Mouse (Mus musculus) hindbrain, embryonic 15.5 days (tissue): Measurements from ENCODE around the gene Emc8. TPM values are rescaled to one million over a fixed set of nuclear protein-coding genes. Genes with fewer than 3 reads are reported as not detected.

Experiments used
- ATAC-seq: fragments of 200-750 bp; cut with Nextera tagmentation; 2 replicates; pipeline ENCODE4 v1.8.0; 2017; ENCODE audit warnings: low read depth, moderate number of reproducible peaks, moderate TSS enrichment; ENCODE audit not compliant: low FRiP score
- H3K27ac ChIP-seq: fragments of 300-500 bp; sonication (generic); replicated peaks from 2 replicates; pipeline ENCODE4 v1.5.1; 2015; ENCODE audit warnings: mild to moderate bottlenecking, inconsistent platforms
- H3K27me3 ChIP-seq: fragments of 300-500 bp; sonication (generic); 2 replicates; pipeline ENCODE4 v1.6.1; 2015; ENCODE audit warnings: control low read depth, inconsistent platforms
- H3K36me3 ChIP-seq: fragments of 300-500 bp; sonication (generic); 2 replicates; pipeline ENCODE4 v1.6.1; 2015; ENCODE audit warnings: control low read depth, inconsistent platforms
- H3K4me1 ChIP-seq: fragments of 300-500 bp; sonication (generic); replicated peaks from 2 replicates; pipeline ENCODE4 v1.6.1; 2015; ENCODE audit warnings: control low read depth, inconsistent platforms
- H3K4me2 ChIP-seq: fragments of 300-500 bp; sonication (generic); 2 replicates; pipeline ENCODE4 v1.6.1; 2015; ENCODE audit warnings: moderate library complexity, mild to moderate bottlenecking, inconsistent platforms
- H3K4me3 ChIP-seq: fragments of 300-500 bp; sonication (generic); 2 replicates; pipeline ENCODE4 v1.5.1; 2015; ENCODE audit warnings: mild to moderate bottlenecking, inconsistent platforms
- H3K9ac ChIP-seq: fragments of 300-500 bp; sonication (generic); 2 replicates; pipeline ENCODE4 v1.6.1; 2015; ENCODE audit warnings: inconsistent platforms
- H3K9me3 ChIP-seq: fragments of 300-500 bp; sonication (generic); 2 replicates; pipeline ENCODE4 v1.6.1; 2016; ENCODE audit warnings: control low read depth, inconsistent platforms
- WGBS: fragments of 180-500 bp; shearing (Covaris S2); methylation state at CpG from one replicate; pipeline ENCODE4 v1.1.7; 2015; 5-methylcytosine and 5-hydroxymethylcytosine counted together
- polyA plus RNA-seq: library from polyadenylated mRNA; unstranded; fragments of >200 nt; fragmentation: Nextera tagmentation; extraction: Ambion mirVana; gene quantifications from 2 replicates; pipeline ENCODE4 v1.2.1, GENCODE M21; 2015

Gene Emc8
- polyA plus RNA-seq, 1 experiment from 2014 or later, result 114 TPM

- peaks cover 49% of the 10 kb centered on the region for H3K4me1 ChIP-seq
- peak overlapping the region; percentile 81 for H3K4me2 ChIP-seq
- WGBS, result 69% methylated on average over 3 of the region's 3 CpGs
- peak overlapping the region; percentile 0; the same call in 1 of the 2 replicates for H3K9ac ChIP-seq
- no peak overlapping the region for H3K4me3 ChIP-seq
- H3K36me3 ChIP-seq, result peaks cover 8% of the 10 kb centered on the region
- no peaks in the 10 kb centered on the region for H3K27me3 ChIP-seq
- no peak for ATAC-seq
- no peaks in the 10 kb centered on the region for H3K9me3 ChIP-seq
- H3K27ac ChIP-seq, result no peak overlapping the region
These were observed 2.5 kb downstream of the Emc8 start for GRCm38 (mm10) chr8:120665726-120666455.

- Histone ChIP-seq H3K4me1 (peaks cover 46% of the 10 kb centered on the region), H3K9ac (no peak overlapping the region), H3K4me2 (no peak overlapping the region), H3K36me3 (no peaks in the 10 kb centered on the region), H3K27me3 (no peaks in the 10 kb centered on the region), H3K4me3 (no peak overlapping the region), H3K27ac (0 out of 2 replicates have a peak overlapping the region, but pooled peaks have one; percentile 9), H3K9me3 (no peaks in the 10 kb centered on the region)
- no peak for ATAC-seq
- 80% methylated on average over 6 of the region's 6 CpGs for WGBS
These were observed 3.8 kb downstream of the Emc8 start for GRCm38 (mm10) chr8:120664566-120664965.

- H3K27ac ChIP-seq, result no peak overlapping the region
- WGBS, result 84% methylated on average over 8 of the region's 8 CpGs
- H3K27me3 ChIP-seq, result no peaks in the 10 kb centered on the region
- no peaks in the 10 kb centered on the region; the same call in 1 of the 2 replicates for H3K4me1 ChIP-seq
- H3K9me3 ChIP-seq, result no peaks in the 10 kb centered on the region
- no peak overlapping the region for H3K9ac ChIP-seq
- H3K4me2 ChIP-seq, result no peak overlapping the region
- no peak for ATAC-seq
- peaks cover 24% of the 10 kb centered on the region for H3K36me3 ChIP-seq
- H3K4me3 ChIP-seq, result no peak overlapping the region
These were observed 11.0 kb downstream of the Emc8 start for GRCm38 (mm10) chr8:120657415-120657814.

- no peaks in the 10 kb centered on the region; the same call in 1 of the 2 replicates for H3K4me1 ChIP-seq
- H3K9ac ChIP-seq, result no peak overlapping the region
- H3K27me3 ChIP-seq, result no peaks in the 10 kb centered on the region
- H3K9me3 ChIP-seq, result no peaks in the 10 kb centered on the region
- ATAC-seq, result no peak
- no peak overlapping the region for H3K4me3 ChIP-seq
- H3K27ac ChIP-seq, result no peak overlapping the region
- H3K4me2 ChIP-seq, result no peak overlapping the region
- H3K36me3 ChIP-seq, result peaks cover 24% of the 10 kb centered on the region
- WGBS, result 82% methylated on average over 7 of the region's 7 CpGs
These were observed 11.9 kb downstream of the Emc8 start for GRCm38 (mm10) chr8:120656322-120657052.

- Histone ChIP-seq H3K9me3 (no peaks in the 10 kb centered on the region), H3K27me3 (no peaks in the 10 kb centered on the region), H3K9ac (no peak within 1 kb of the TSS), H3K4me1 (peaks cover 8% of the 10 kb centered on the region; the same call in 1 of the 2 replicates), H3K4me3 (no peak within 1 kb of the TSS), H3K27ac (no peak within 1 kb of the TSS), H3K4me2 (no peak within 1 kb of the TSS), H3K36me3 (no peaks in the 10 kb centered on the region)
- WGBS, result 58% methylated on average over 7 of the region's 7 CpGs
- ATAC-seq, result no peak
These were observed 20.8 kb downstream of the Emc8 start, which contains the start of gene 1190005I06Rik for GRCm38 (mm10) chr8:120647532-120647931. Gene 1190005I06Rik, minus strand, starts transcription at chr8:120647632.

GRCm38 (mm10) chr8:120644663-120645062, 23.7 kb downstream of the Emc8 start:
- H3K4me1 ChIP-seq, result peaks cover 8% of the 10 kb centered on the region; the same call in 1 of the 2 replicates
- H3K9ac ChIP-seq, result no peak overlapping the region
- no peak overlapping the region for H3K4me2 ChIP-seq
- no peak overlapping the region for H3K4me3 ChIP-seq
- H3K9me3 ChIP-seq, result no peaks in the 10 kb centered on the region
- H3K27me3 ChIP-seq, result no peaks in the 10 kb centered on the region
- no peaks in the 10 kb centered on the region for H3K36me3 ChIP-seq
- ATAC-seq, result peak; percentile 88
- peak overlapping the region; percentile 57 for H3K27ac ChIP-seq
- WGBS, result 53% methylated on average over 7 of the region's 7 CpGs

GRCm38 (mm10) chr8:120642031-120642662, 26.2 kb downstream of the Emc8 start:
- no peaks in the 10 kb centered on the region for H3K9me3 ChIP-seq
- no peak overlapping the region for H3K27ac ChIP-seq
- no peak overlapping the region for H3K4me3 ChIP-seq
- no peak overlapping the region for H3K9ac ChIP-seq
- peaks cover 8% of the 10 kb centered on the region; the same call in 1 of the 2 replicates for H3K4me1 ChIP-seq
- no peaks in the 10 kb centered on the region for H3K36me3 ChIP-seq
- ATAC-seq, result no peak
- 80% methylated on average over 10 of the region's 10 CpGs for WGBS
- no peak overlapping the region for H3K4me2 ChIP-seq
- no peaks in the 10 kb centered on the region for H3K27me3 ChIP-seq

GRCm38 (mm10) chr8:120641245-120641644, 27.1 kb downstream of the Emc8 start:
- no peak overlapping the region for H3K4me3 ChIP-seq
- no peak overlapping the region for H3K9ac ChIP-seq
- no peaks in the 10 kb centered on the region for H3K36me3 ChIP-seq
- no peak overlapping the region for H3K4me2 ChIP-seq
- H3K27ac ChIP-seq, result no peak overlapping the region
- peaks cover 8% of the 10 kb centered on the region; the same call in 1 of the 2 replicates for H3K4me1 ChIP-seq
- H3K27me3 ChIP-seq, result no peaks in the 10 kb centered on the region
- ATAC-seq, result no peak
- H3K9me3 ChIP-seq, result no peaks in the 10 kb centered on the region
- 36% methylated on average over 8 of the region's 8 CpGs for WGBS

GRCm38 (mm10) chr8:120634329-120634839, 34.0 kb downstream of the Emc8 start:
- H3K27ac ChIP-seq, result no peak overlapping the region
- peak; percentile 29; the same call in 1 of the 2 replicates for ATAC-seq

GRCm38 (mm10) chr8:120633665-120634271, 34.6 kb downstream of the Emc8 start:
- 1% methylated on average over 44 of the region's 44 CpGs for WGBS
- peak; percentile 32 for ATAC-seq
- Histone ChIP-seq H3K4me1 (peaks cover 18% of the 10 kb centered on the region), H3K36me3 (no peaks in the 10 kb centered on the region), H3K27ac (no peak overlapping the region), H3K27me3 (0 out of 2 replicates have a peak, but pooled peaks cover 4% of the 10 kb centered on the region), H3K9me3 (no peaks in the 10 kb centered on the region), H3K4me2 (peak overlapping the region; percentile 98), H3K9ac (peak overlapping the region; percentile 61), H3K4me3 (peak overlapping the region; percentile 72)

More at GRCm38 (mm10) chr8:120634329-120634839, 34.0 kb downstream of the Emc8 start:
- peak overlapping the region; percentile 61 for H3K9ac ChIP-seq
- WGBS, result under 1% methylated on average over 42 of the region's 42 CpGs
- 0 out of 2 replicates have a peak, but pooled peaks cover 4% of the 10 kb centered on the region for H3K27me3 ChIP-seq
- H3K4me1 ChIP-seq, result peaks cover 18% of the 10 kb centered on the region
- no peaks in the 10 kb centered on the region for H3K9me3 ChIP-seq
- peak overlapping the region; percentile 72 for H3K4me3 ChIP-seq
- peak overlapping the region; percentile 98 for H3K4me2 ChIP-seq
- no peaks in the 10 kb centered on the region for H3K36me3 ChIP-seq

GRCm38 (mm10) chr8:120632969-120633664, 35.3 kb downstream of the Emc8 start:
- no peak overlapping the region for H3K27ac ChIP-seq
- H3K9me3 ChIP-seq, result no peaks in the 10 kb centered on the region
- peak overlapping the region; percentile 72 for H3K4me3 ChIP-seq
- no peak for ATAC-seq
- H3K36me3 ChIP-seq, result no peaks in the 10 kb centered on the region
- H3K4me2 ChIP-seq, result peak overlapping the region; percentile 98
- 0 out of 2 replicates have a peak, but pooled peaks cover 4% of the 10 kb centered on the region for H3K27me3 ChIP-seq
- peaks cover 18% of the 10 kb centered on the region for H3K4me1 ChIP-seq
- peak overlapping the region; percentile 61 for H3K9ac ChIP-seq
- WGBS, result 22% methylated on average over 17 of the region's 17 CpGs
